ENCODE assay signal across 7 mouse cellular contexts in the genomic region with DNA sequence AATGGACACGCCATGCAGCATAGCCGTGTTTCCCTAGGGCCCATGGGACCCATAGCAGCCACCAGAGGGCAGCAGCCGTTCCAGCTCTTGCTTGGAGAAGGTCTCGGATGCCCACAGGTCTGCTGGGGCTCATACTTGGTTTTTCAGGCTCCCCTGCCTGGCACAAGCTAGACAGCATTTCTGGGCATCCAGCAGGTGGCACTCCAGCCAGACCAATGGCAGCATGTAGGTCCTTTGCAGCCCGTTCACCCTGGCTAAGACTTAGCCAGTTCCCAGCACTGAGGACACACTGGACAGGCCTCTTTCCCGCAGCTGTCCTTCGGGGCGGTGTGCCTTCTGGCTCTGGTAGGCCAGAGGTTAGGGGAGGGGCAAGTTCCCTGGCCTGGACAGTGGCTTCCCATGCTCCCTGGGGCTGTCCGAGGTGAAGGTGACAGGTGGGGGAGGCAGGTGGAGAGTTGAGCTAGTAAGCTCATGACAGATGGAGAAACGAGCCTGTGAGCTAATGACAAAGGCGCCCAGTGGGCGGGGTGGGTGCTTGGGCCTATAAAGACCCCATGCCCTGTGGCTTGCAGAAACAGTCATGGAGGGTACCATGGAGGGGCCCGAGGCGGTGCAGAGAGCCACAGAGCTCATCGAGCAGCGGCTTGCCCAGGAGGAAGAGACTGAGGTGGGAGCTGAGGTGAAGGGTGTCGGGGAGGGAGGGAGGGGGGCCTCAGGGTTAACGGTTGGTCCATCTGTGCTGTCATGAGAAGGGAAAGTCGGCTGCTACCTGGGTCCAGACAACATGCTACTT. TPM values are rescaled to one million over a fixed set of nuclear protein-coding genes. Genes with fewer than 3 reads are reported as not detected.
DNase-seq lines count a peak whose midpoint lies in the region; ATAC-seq and TF ChIP-seq lines count a peak whose summit lies in the region.

Gene Ankrd2, plus strand, starts transcription at position 545 of the 793 bp plus-strand sequence.

- H3K9ac ChIP-seq in intestine, postnatal 0 days (ENCODE audit: low read depth, low read length) = no peak within 1 kb of the TSS
- H3K9ac ChIP-seq in midbrain, embryonic 12.5 days (replicated peaks) = no peak within 1 kb of the TSS

- ATAC-seq in intestine, postnatal 0 days = peak; percentile 82
- ATAC-seq in midbrain, embryonic 12.5 days (ENCODE audit: low FRiP score, low read depth) = peak; percentile 73

- intact Hi-C loops in left cerebral cortex, postnatal 36 days (cut with DNase I) = loop anchor here (1.0 to 5.0 kb wide), 3 partner anchors 34 to 132 kb away; partner anchors contain the start of gene Marveld1

- no peak within 1 kb of the TSS for H3K4me3 ChIP-seq in intestine, postnatal 0 days (ENCODE audit: low read depth, low read length)
- no peak within 1 kb of the TSS for H3K4me3 ChIP-seq in midbrain, embryonic 12.5 days

- peaks cover 19% of the 10 kb centered on the region; the same call in 1 of the 2 replicates for H3K36me3 ChIP-seq in intestine, postnatal 0 days (ENCODE audit: control insufficient read depth, insufficient read depth)
- 0 out of 2 replicates have a peak, but pooled peaks cover 6% of the 10 kb centered on the region for H3K36me3 ChIP-seq in midbrain, embryonic 12.5 days

- 66% methylated on average over 19 of the region's 19 CpGs for WGBS in intestine, postnatal 0 days
- 67% methylated on average over 19 of the region's 19 CpGs for WGBS in midbrain, embryonic 12.5 days

- no peak within 1 kb of the TSS for H3K4me2 ChIP-seq in intestine, postnatal 0 days (replicated peaks; ENCODE audit: low read depth)
- no peak within 1 kb of the TSS for H3K4me2 ChIP-seq in midbrain, embryonic 12.5 days (replicated peaks)

- TF ChIP-seq CTCF in intestine, postnatal 0 days (IDR thresholded peaks at IDR 0.05; ENCODE audit: low read depth) = peak; percentile 97

- no peaks in the 10 kb centered on the region for H3K27me3 ChIP-seq in intestine, postnatal 0 days (replicated peaks; ENCODE audit: control insufficient read depth, insufficient read depth, low read length)
- 0 out of 2 replicates have a peak, but pooled peaks cover 7% of the 10 kb centered on the region for H3K27me3 ChIP-seq in midbrain, embryonic 12.5 days

- H3K27ac ChIP-seq in intestine, postnatal 0 days (ENCODE audit: low read depth, low read length) = no peak within 1 kb of the TSS
- no peak within 1 kb of the TSS for H3K27ac ChIP-seq in midbrain, embryonic 12.5 days (replicated peaks)

- H3K4me1 ChIP-seq in intestine, postnatal 0 days (replicated peaks; ENCODE audit: control insufficient read depth, insufficient read depth, low read length) = no peaks in the 10 kb centered on the region
- H3K4me1 ChIP-seq in midbrain, embryonic 12.5 days = no peaks in the 10 kb centered on the region

- peak; percentile 77 to 82 for DNase-seq in adrenal gland, adult 18-20 months (ENCODE audit: low spot score in 2 of 2)
- peak; percentile 87 for DNase-seq in embryo, embryonic 10.5 days (ENCODE audit: low spot score)
- peak; percentile 87 for DNase-seq in gastrocnemius, postnatal 25 days
- peak; percentile 72 to 73 for DNase-seq in left cerebral cortex, postnatal 36 days (ENCODE audit: low spot score in 2 of 2)
- peak; percentile 88 for DNase-seq in skeletal muscle tissue, adult 2 months (ENCODE audit: low read depth, low spot score)

- no peaks in the 10 kb centered on the region for H3K9me3 ChIP-seq in intestine, postnatal 0 days (ENCODE audit: control insufficient read depth)
- H3K9me3 ChIP-seq in midbrain, embryonic 12.5 days = no peaks in the 10 kb centered on the region

RNA-seq across cellular contexts. Expression of gene Ankrd2, which starts in this region (rescaled TPM):
- total RNA-seq in adrenal gland, adult 18-20 months (2021) = under 1 TPM; 0.64 to 0.76 TPM
- total RNA-seq in gastrocnemius, postnatal 25 days (2021) = 1,000 to 10,000 TPM in 1 of 2 experiments, 100 to 1,000 TPM in 1; 167 to 1,046 TPM
- polyA plus RNA-seq in intestine, postnatal 0 days (2015; fragmentation: Nextera tagmentation; extraction: Ambion mirVana) = 0.42 TPM in 1 of 2 replicates, not detected in the other
- not detected for total RNA-seq in left cerebral cortex, postnatal 36 days (2021)
- polyA plus RNA-seq in midbrain, embryonic 12.5 days (2016; fragmentation: Nextera tagmentation; extraction: Ambion mirVana) = not detected in 2 replicates

Comparison
In these comparisons a context has a peak if more than half of its experiments do, and no peak if none do; other contexts are left out.
1. RNA of gene Ankrd2 (total RNA-seq): 167 to 1,046 TPM in gastrocnemius, postnatal 25 days; 0.64 to 0.76 TPM in adrenal gland, adult 18-20 months and not detected in left cerebral cortex, postnatal 36 days; every median in the first group is over 10 times any median in the second.
2. Peak in DNase-seq in adrenal gland, adult 18-20 months; RNA of the gene not detected or under 1 TPM.
3. Peak in ATAC-seq in intestine, postnatal 0 days; RNA of the gene not detected or under 1 TPM.
4. Peak in DNase-seq in left cerebral cortex, postnatal 36 days; RNA of the gene not detected or under 1 TPM.
5. Peak in ATAC-seq in midbrain, embryonic 12.5 days; RNA of the gene not detected or under 1 TPM.
6. Peak in every context shown above with its lines, with median percentiles within 50 percentile points of each other: DNase-seq.